Mouse (Mus musculus) heart, embryonic 11.5 days (tissue): ENCODE measurements around the gene Tnfrsf8. TPM values are rescaled to one million over a fixed set of nuclear protein-coding genes. Genes with fewer than 3 reads are reported as not detected.

Source experiments
- ATAC-seq: fragments of 200-750 bp; cut with Nextera tagmentation; replicated peaks from 2 replicates; pipeline ENCODE4 v1.8.0; 2017; ENCODE audit warnings: moderate library complexity; ENCODE audit not compliant: insufficient number of reproducible peaks, low FRiP score, low TSS enrichment
- H3K27ac ChIP-seq: fragments of 300-500 bp; sonication (generic); 2 replicates; pipeline ENCODE4 v1.5.1; 2014; ENCODE audit warnings: mild to moderate bottlenecking, low read depth, low read length
- H3K27me3 ChIP-seq: fragments of 300-500 bp; sonication (generic); 2 replicates; pipeline ENCODE4 v1.6.1; 2014; ENCODE audit warnings: mild to moderate bottlenecking, low read length, mixed read lengths; ENCODE audit not compliant: control insufficient read depth, insufficient read depth
- H3K36me3 ChIP-seq: fragments of 300-500 bp; sonication (generic); 2 replicates; pipeline ENCODE4 v1.6.1; 2014; ENCODE audit warnings: mild to moderate bottlenecking, low read length, moderate library complexity, mixed read lengths; ENCODE audit not compliant: control insufficient read depth, insufficient read depth
- H3K4me1 ChIP-seq: fragments of 300-500 bp; sonication (generic); 2 replicates; pipeline ENCODE4 v1.6.1; 2014; ENCODE audit warnings: low read length; ENCODE audit not compliant: control insufficient read depth, insufficient read depth
- H3K4me2 ChIP-seq: fragments of 300-500 bp; sonication (generic); 2 replicates; pipeline ENCODE4 v1.6.1; 2014; ENCODE audit warnings: mild to moderate bottlenecking, moderate library complexity
- H3K4me3 ChIP-seq: fragments of 300-500 bp; sonication (generic); 2 replicates; pipeline ENCODE4 v1.5.1; 2014; ENCODE audit warnings: low read depth, low read length
- H3K9ac ChIP-seq: fragments of 300-500 bp; sonication (generic); 2 replicates; pipeline ENCODE4 v1.6.1; 2014; ENCODE audit warnings: mild to moderate bottlenecking, low read depth, low read length, moderate library complexity
- H3K9me3 ChIP-seq: fragments of 300-500 bp; sonication (generic); replicated peaks from 2 replicates; pipeline ENCODE4 v1.6.1; 2016; ENCODE audit warnings: low read length; ENCODE audit not compliant: control insufficient read depth
- WGBS: fragments of 180-500 bp; shearing (Covaris S2); extraction: QIAGEN DNeasy Blood & Tissue Kit; methylation state at CpG from one replicate; pipeline ENCODE4 v1.1.7; 2014; ENCODE audit not compliant: insufficient replicate concordance; 5-methylcytosine and 5-hydroxymethylcytosine counted together
- polyA plus RNA-seq: library from polyadenylated mRNA; unstranded; fragments of >200 nt; fragmentation: Nextera tagmentation; extraction: Ambion mirVana; gene quantifications from 2 replicates; pipeline ENCODE4 v1.2.1, GENCODE M21; 2014

Gene Tnfrsf8
- polyA plus RNA-seq, 1 experiment from 2014 or later = 0.04 TPM

GRCm38 (mm10) chr4:145252611-145253010 lies 62.4 kb downstream of the Tnfrsf8 start:
- Histone ChIP-seq H3K4me1 (no peaks in the 10 kb centered on the region), H3K9ac (no peak overlapping the region), H3K27me3 (peaks cover 8% of the 10 kb centered on the region; the same call in 1 of the 2 replicates), H3K36me3 (no peaks in the 10 kb centered on the region), H3K4me3 (no peak overlapping the region), H3K9me3 (no peaks in the 10 kb centered on the region), H3K4me2 (no peak overlapping the region), H3K27ac (no peak overlapping the region)
- 79% methylated on average over 8 of the region's 8 CpGs for WGBS
- no peak for ATAC-seq

GRCm38 (mm10) chr4:145251546-145251945 lies 63.4 kb downstream of the Tnfrsf8 start:
- Histone ChIP-seq H3K9ac (no peak overlapping the region), H3K9me3 (no peaks in the 10 kb centered on the region), H3K4me2 (no peak overlapping the region), H3K4me1 (no peaks in the 10 kb centered on the region), H3K4me3 (no peak overlapping the region), H3K27ac (no peak overlapping the region), H3K27me3 (peaks cover 17% of the 10 kb centered on the region), H3K36me3 (no peaks in the 10 kb centered on the region)
- ATAC-seq = no peak
- WGBS = 86% methylated on average over 4 of the region's 4 CpGs

- Histone ChIP-seq H3K27me3 (peaks cover 29% of the 10 kb centered on the region), H3K4me3 (no peak overlapping the region), H3K9ac (no peak overlapping the region), H3K4me2 (no peak overlapping the region), H3K36me3 (no peaks in the 10 kb centered on the region), H3K9me3 (no peaks in the 10 kb centered on the region), H3K27ac (no peak overlapping the region), H3K4me1 (0 out of 2 replicates have a peak, but pooled peaks cover 4% of the 10 kb centered on the region)
- WGBS = 62% methylated on average over 4 of the region's 4 CpGs
- no peak for ATAC-seq
Observed at GRCm38 (mm10) chr4:145250002-145250401, 65.0 kb downstream of the Tnfrsf8 start.

GRCm38 (mm10) chr4:145247556-145247955 lies 67.4 kb downstream of the Tnfrsf8 start:
- Histone ChIP-seq H3K4me3 (no peak overlapping the region), H3K4me2 (no peak overlapping the region)

GRCm38 (mm10) chr4:145246173-145247011 lies 68.6 kb downstream of the Tnfrsf8 start, which contains the start of gene Tnfrsf1b:
TSS of gene Tnfrsf1b (minus strand) at chr4:145246870.
- peak; percentile 19; the same call in 1 of the 2 replicates for ATAC-seq
- Histone ChIP-seq H3K36me3 (no peaks in the 10 kb centered on the region), H3K9ac (peak within 1 kb of the TSS; percentile 69), H3K27me3 (peaks cover 38% of the 10 kb centered on the region), H3K4me2 (peak within 1 kb of the TSS; percentile 85), H3K4me3 (peak within 1 kb of the TSS; percentile 47), H3K9me3 (no peaks in the 10 kb centered on the region), H3K27ac (no peak within 1 kb of the TSS), H3K4me1 (0 out of 2 replicates have a peak, but pooled peaks cover 4% of the 10 kb centered on the region)
- under 1% methylated on average over 47 of the region's 47 CpGs for WGBS

More at GRCm38 (mm10) chr4:145247556-145247955, 67.4 kb downstream of the Tnfrsf8 start:
- H3K36me3 ChIP-seq = no peaks in the 10 kb centered on the region
- H3K27ac ChIP-seq = no peak overlapping the region
- 0 out of 2 replicates have a peak, but pooled peaks cover 4% of the 10 kb centered on the region for H3K4me1 ChIP-seq
- no peaks in the 10 kb centered on the region for H3K9me3 ChIP-seq
- H3K9ac ChIP-seq = no peak overlapping the region
- ATAC-seq = no peak
- WGBS = 69% methylated on average over 2 of the region's 2 CpGs
- H3K27me3 ChIP-seq = peaks cover 38% of the 10 kb centered on the region

- Histone ChIP-seq H3K9ac (no peak overlapping the region), H3K4me1 (0 out of 2 replicates have a peak, but pooled peaks cover 4% of the 10 kb centered on the region), H3K4me2 (peak overlapping the region; percentile 85), H3K9me3 (no peaks in the 10 kb centered on the region), H3K27me3 (peaks cover 38% of the 10 kb centered on the region), H3K4me3 (peak overlapping the region; percentile 47; the same call in 1 of the 2 replicates), H3K27ac (no peak overlapping the region), H3K36me3 (no peaks in the 10 kb centered on the region)
- 76% methylated on average over 3 of the region's 3 CpGs for WGBS
- ATAC-seq = no peak
Observed at GRCm38 (mm10) chr4:145245581-145245980, 69.4 kb downstream of the Tnfrsf8 start.

GRCm38 (mm10) chr4:145244676-145245075 lies 70.3 kb downstream of the Tnfrsf8 start:
- H3K27me3 ChIP-seq = peaks cover 38% of the 10 kb centered on the region
- WGBS = 84% methylated on average over 2 of the region's 2 CpGs
- no peak for ATAC-seq
- H3K4me1 ChIP-seq = 0 out of 2 replicates have a peak, but pooled peaks cover 4% of the 10 kb centered on the region
- no peak overlapping the region for H3K27ac ChIP-seq
- no peaks in the 10 kb centered on the region for H3K9me3 ChIP-seq
- H3K36me3 ChIP-seq = no peaks in the 10 kb centered on the region
- no peak overlapping the region for H3K4me3 ChIP-seq
- no peak overlapping the region for H3K9ac ChIP-seq
- H3K4me2 ChIP-seq = no peak overlapping the region

GRCm38 (mm10) chr4:145242719-145243350 lies 72.1 kb downstream of the Tnfrsf8 start:
- Histone ChIP-seq H3K27ac (no peak overlapping the region), H3K27me3 (peaks cover 33% of the 10 kb centered on the region), H3K36me3 (no peaks in the 10 kb centered on the region), H3K4me3 (no peak overlapping the region), H3K9me3 (no peaks in the 10 kb centered on the region), H3K4me2 (no peak overlapping the region), H3K9ac (no peak overlapping the region), H3K4me1 (0 out of 2 replicates have a peak, but pooled peaks cover 4% of the 10 kb centered on the region)
- no peak for ATAC-seq
- 48% methylated on average over 1 of the region's 1 CpGs for WGBS
